Mouse (Mus musculus): Measurements from ENCODE around the gene A430005L14Rik. TPM values are rescaled to one million over a fixed set of nuclear protein-coding genes. Genes with fewer than 3 reads are reported as not detected.
"Not testable (repeated sequence)": the region's sequence is repeated elsewhere in the genome, so short reads cannot be mapped to it uniquely, and the experiment has no call there.

Gene A430005L14Rik
- 23.6 and 32.6 TPM in 2 replicates for polyA plus RNA-seq (2012; ENCODE audit: insufficient read depth, insufficient read length, missing spikeins)

DNA sequence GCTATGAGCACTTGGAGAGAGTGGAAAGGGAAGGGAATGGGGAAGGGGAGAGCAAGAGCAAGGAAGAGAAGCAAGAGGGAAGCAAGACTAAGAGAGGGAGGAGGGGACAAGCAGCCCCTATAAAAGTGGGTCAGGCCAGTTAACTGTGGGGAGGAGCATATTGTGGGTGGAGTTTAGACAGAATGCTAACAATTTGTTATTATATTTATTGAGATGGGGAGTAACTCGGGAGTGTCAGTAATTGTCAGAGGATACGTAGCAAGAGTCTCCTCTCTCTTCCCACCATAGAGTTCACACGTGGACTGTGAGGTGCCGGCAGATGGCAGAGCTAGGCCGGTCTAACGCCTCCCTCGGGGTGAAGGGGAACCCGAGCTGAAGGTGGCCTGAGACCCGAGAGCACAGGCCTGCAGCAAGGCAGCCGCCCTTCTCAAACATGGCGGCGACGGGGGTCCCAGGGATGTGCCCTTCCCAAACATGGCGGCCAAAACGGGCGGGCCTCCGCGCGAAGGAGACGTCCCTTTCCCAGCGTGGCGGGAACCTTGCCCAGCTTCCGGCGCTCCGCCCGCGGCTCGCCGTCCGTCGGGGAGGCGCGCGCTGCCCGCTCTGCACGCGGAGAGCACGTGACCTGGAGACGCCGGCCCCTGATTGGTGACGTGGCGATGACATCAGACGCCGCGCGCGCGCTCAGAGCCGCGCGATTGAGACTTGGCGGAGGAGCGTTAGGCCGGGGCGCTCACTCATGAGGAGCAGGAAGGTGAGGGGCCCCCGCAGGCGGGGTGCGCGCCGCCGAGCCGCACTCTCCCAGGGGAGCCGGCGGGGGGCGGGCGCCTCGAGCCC is at the start of gene A430005L14Rik:
Gene A430005L14Rik, plus strand, starts transcription at position 669 of the 837 bp plus-strand sequence.
- peak within 1 kb of the TSS; percentile 85 for H3K4me3 ChIP-seq (ENCODE audit: insufficient read depth, low read length)
- 0 out of 2 replicates have a peak, but pooled peaks cover 4% of the 10 kb centered on the region for H3K4me1 ChIP-seq (ENCODE audit: control insufficient read depth, insufficient read depth, low read length)
- H3K27ac ChIP-seq (ENCODE audit: insufficient read depth, low read depth, low read length): peak within 1 kb of the TSS; percentile 73
- no peak for TF ChIP-seq CTCF (IDR thresholded peaks at IDR 0.05; ENCODE audit: low read depth, low read length)

DNA sequence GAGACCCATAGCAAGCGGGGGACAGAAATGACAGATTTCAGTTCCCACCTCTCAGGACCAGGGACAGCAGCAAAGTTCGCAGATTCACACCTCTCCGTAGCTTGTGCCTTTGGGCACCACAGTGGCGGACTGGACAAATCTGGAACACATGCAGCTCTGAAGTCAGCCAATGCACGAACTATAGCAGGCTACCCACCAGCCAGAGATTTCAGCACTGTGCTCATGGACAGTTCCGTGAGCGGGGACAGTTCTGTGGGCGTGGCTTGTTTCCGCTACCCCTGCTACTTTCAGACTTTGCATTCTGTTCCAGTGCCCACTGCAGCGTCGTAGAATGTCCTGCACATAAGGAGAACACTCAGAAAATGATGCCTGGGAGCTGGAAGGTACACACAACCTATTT is 49.5 kb upstream of the A430005L14Rik start:
- Histone ChIP-seq H3K4me3 (ENCODE audit: insufficient read depth, low read length) (no peak overlapping the region), H3K4me1 (ENCODE audit: control insufficient read depth, insufficient read depth, low read length) (no peaks in the 10 kb centered on the region), H3K27ac (ENCODE audit: insufficient read depth, low read depth, low read length) (no peak overlapping the region)
- no peak for TF ChIP-seq CTCF (IDR thresholded peaks at IDR 0.05; ENCODE audit: low read depth, low read length)
- TF ChIP-seq POLR2A (IDR thresholded peaks at IDR 0.05; ENCODE audit: borderline replicate concordance, low read depth, low read length): no peak

DNA sequence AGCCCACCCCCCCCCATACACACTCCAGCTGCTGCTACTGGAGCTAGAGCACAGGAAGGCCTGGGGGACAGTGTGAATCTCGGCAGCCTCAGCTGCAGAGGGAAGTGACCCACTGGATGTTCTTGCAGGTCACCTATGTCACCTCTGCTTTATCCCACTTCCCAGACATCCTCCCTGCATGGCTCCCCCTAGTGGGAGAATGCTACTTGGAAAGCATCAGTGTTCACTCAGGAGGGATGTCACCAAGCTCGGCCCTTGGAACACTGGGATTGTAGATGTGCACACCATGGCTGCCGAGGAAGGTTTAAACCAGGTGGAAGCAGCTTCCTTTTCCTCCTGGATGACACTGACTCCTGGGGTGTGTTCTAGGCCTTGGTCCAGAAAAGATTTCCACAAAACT is 43.4 kb upstream of the A430005L14Rik start:
- TF ChIP-seq CTCF (IDR thresholded peaks at IDR 0.05; ENCODE audit: low read depth, low read length) (no peak), POLR2A (IDR thresholded peaks at IDR 0.05; ENCODE audit: borderline replicate concordance, low read depth, low read length) (no peak)
- Histone ChIP-seq H3K4me1 (ENCODE audit: control insufficient read depth, insufficient read depth, low read length) (no peaks in the 10 kb centered on the region), H3K4me3 (ENCODE audit: insufficient read depth, low read length) (no peak overlapping the region), H3K27ac (ENCODE audit: insufficient read depth, low read depth, low read length) (no peak overlapping the region)

DNA sequence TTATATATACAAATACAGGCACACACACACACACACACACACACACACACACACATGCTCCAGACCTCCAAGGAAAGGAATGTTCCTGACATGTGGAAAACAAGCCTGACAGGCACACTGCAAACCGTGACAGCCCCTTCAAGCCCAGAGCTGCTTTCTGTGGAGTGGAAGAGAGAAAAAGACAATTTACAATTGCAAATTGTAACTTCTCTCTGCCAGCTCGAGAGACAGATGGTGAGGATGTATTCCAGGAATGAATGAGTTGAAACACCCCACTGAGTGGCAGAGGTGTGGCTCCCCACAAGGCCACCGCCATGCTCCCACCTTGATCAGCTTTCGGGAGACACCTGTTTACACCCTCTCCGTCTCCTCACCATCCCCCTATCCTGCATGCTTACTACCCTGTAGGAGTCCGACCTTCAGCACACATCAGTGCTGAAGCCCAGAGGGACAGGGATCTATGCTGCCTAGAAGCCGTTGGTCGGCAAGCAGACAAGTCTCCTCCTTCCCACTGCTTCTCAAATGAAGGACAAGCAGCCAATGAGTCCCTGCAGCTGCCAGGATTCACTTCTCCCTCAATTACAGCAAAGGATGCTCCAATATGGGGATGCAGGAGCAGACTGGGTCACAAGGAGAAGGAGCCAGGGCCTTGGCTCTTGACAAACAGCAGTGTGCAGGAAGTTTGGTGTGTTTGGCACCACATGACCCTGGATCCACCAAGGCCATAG is 39.1 kb upstream of the A430005L14Rik start:
- Histone ChIP-seq H3K4me1 (ENCODE audit: control insufficient read depth, insufficient read depth, low read length) (no peaks in the 10 kb centered on the region), H3K4me3 (ENCODE audit: insufficient read depth, low read length) (no peak overlapping the region), H3K27ac (ENCODE audit: insufficient read depth, low read depth, low read length) (no peak overlapping the region)
- TF ChIP-seq CTCF (IDR thresholded peaks at IDR 0.05; ENCODE audit: low read depth, low read length) (no peak), POLR2A (IDR thresholded peaks at IDR 0.05; ENCODE audit: borderline replicate concordance, low read depth, low read length) (no peak)

DNA sequence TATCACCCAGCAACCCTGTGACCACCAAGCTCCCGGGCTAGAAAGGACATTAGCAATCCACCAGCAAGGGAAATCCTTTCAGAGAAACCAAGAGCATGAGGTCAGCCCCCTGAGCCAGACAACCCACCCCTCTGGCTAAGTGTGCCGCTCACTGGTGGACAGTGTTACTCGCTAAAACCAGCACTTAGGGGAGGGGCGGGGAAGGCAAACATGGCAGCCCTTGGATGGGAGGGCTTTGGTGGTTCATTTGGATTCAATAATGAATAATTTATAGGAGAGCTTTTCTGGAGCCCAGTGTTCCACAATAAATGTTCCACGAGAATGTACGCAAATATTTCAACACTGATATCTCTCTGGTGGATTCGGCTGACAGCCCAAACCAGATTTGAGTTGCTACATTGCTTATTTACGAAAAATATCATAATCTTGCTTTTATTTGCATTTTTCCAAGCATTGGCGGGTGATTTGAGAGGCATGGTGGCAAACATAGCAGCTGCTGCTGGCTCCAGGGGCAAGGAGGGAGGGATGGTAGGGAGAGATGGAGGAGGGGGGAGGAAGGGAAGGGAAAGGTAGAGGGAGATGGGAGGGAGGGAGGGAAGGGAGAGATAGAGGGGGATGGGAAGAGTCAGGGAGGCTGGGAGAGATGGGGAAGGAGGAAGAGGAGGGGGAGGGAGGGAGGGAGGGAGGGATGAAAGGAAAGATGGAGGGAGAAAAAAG is 36.4 kb upstream of the A430005L14Rik start:
- no peak overlapping the region for H3K27ac ChIP-seq (ENCODE audit: insufficient read depth, low read depth, low read length)
- TF ChIP-seq POLR2A (IDR thresholded peaks at IDR 0.05; ENCODE audit: borderline replicate concordance, low read depth, low read length) (no peak), CTCF (IDR thresholded peaks at IDR 0.05; ENCODE audit: low read depth, low read length) (no peak)

DNA sequence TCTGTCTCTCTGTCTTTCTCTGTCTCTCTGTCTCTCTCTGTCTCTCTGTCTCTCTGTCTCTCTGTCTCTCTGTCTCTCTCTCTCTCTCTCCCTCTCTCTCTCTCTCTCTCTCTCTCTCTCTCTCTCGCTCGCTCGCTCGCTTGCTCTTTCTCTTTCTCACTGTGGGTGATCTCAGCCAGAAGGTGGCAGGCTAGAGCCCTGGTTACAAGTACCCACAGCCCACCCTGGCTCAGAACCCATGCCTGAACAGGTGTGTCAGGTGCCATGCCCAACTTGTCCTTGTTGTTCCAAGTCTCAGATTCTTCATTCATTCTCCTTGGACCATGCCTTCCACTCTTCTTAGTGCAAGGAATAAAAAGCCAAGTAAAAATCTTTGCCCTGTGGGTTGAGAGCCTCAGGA is 34.9 kb upstream of the A430005L14Rik start:
- not testable (repeated sequence) for H3K27ac ChIP-seq (ENCODE audit: insufficient read depth, low read depth, low read length); H3K4me3 ChIP-seq (ENCODE audit: insufficient read depth, low read length); H3K4me1 ChIP-seq (ENCODE audit: control insufficient read depth, insufficient read depth, low read length)

More for the DNA sequence above, 36.4 kb upstream of the A430005L14Rik start:
- H3K4me3 ChIP-seq (ENCODE audit: insufficient read depth, low read length): no peak overlapping the region
- no peaks in the 10 kb centered on the region for H3K4me1 ChIP-seq (ENCODE audit: control insufficient read depth, insufficient read depth, low read length)

DNA sequence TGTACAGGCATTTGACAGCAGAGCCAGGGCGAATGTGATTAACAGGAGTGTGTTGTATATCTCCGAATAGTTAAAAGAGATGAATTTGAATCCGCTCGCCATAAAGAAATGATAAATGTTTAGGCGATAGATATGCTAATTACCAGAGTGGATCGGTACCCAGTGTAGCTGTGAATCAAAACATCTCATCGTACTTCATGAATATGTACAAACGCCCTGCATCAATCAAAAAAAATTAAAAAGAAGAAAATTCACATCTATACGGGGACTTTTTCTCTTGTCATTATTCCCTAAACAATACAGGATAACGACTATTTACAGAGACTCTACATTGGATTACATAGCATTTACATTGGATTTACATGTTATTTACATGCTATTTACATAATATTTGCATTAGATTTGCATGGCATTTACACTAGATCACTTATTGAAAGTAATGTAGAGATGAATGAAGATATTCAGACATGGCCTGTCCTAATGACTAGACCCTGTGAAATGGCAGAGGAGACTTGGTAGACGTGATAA is 28.2 kb upstream of the A430005L14Rik start:
- TF ChIP-seq POLR2A (IDR thresholded peaks at IDR 0.05; ENCODE audit: borderline replicate concordance, low read depth, low read length): no peak
- no peak for TF ChIP-seq CTCF (IDR thresholded peaks at IDR 0.05; ENCODE audit: low read depth, low read length)
- Histone ChIP-seq H3K4me3 (ENCODE audit: insufficient read depth, low read length) (no peak overlapping the region), H3K27ac (ENCODE audit: insufficient read depth, low read depth, low read length) (no peak overlapping the region), H3K4me1 (ENCODE audit: control insufficient read depth, insufficient read depth, low read length) (no peaks in the 10 kb centered on the region)

DNA sequence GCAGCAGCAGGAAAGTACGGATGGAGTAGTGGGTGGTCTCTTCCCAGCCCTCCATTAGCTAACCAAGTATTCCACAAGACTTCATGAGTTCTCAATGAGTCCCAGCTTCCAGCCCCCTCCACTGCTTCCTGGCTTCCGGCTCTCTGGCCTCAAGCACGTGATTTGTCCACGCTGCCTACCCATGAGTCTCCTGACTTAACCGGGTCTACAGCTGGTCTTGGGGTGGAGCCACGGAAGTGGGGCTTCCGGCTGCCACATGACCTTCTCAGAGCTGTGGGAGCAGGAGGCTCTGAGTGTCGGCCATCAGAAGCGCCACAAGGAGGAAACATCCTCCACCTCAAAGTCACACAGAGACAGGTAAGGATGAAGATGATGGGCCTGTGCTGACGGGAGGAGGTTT is 27.6 kb upstream of the A430005L14Rik start:
- Histone ChIP-seq H3K4me3 (ENCODE audit: insufficient read depth, low read length) (no peak overlapping the region), H3K4me1 (ENCODE audit: control insufficient read depth, insufficient read depth, low read length) (no peaks in the 10 kb centered on the region), H3K27ac (ENCODE audit: insufficient read depth, low read depth, low read length) (no peak overlapping the region)
- TF ChIP-seq POLR2A (IDR thresholded peaks at IDR 0.05; ENCODE audit: borderline replicate concordance, low read depth, low read length): no peak
- TF ChIP-seq CTCF (IDR thresholded peaks at IDR 0.05; ENCODE audit: low read depth, low read length): no peak

DNA sequence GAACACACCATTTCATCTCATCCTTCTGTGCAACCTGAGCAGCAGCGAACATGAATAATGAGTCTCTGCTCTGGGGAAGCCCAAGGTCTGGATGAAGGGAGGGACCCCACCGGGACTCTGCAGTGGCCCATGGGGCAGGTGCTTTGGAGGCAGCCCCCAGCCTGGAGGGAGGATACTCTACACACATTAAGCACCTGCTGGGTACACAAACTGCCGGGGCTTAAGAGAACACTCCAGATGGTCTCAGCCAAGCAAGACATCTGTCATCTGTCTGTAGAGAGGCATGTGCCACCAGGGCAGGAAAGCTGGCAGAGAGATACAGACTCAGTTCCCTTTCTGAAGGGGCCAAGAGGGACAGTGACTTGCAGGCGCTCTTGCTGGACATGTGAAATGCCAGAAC is 27.1 kb upstream of the A430005L14Rik start:
- H3K4me3 ChIP-seq (ENCODE audit: insufficient read depth, low read length): no peak overlapping the region
- H3K27ac ChIP-seq (ENCODE audit: insufficient read depth, low read depth, low read length): no peak overlapping the region
- no peaks in the 10 kb centered on the region for H3K4me1 ChIP-seq (ENCODE audit: control insufficient read depth, insufficient read depth, low read length)
- no peak for TF ChIP-seq CTCF (IDR thresholded peaks at IDR 0.05; ENCODE audit: low read depth, low read length)
- TF ChIP-seq POLR2A (IDR thresholded peaks at IDR 0.05; ENCODE audit: borderline replicate concordance, low read depth, low read length): no peak
